Mouse (Mus musculus): ENCODE measurements around the gene Dst. TPM values are rescaled to one million over a fixed set of nuclear protein-coding genes. Genes with fewer than 3 reads are reported as not detected.
A peak's percentile ranks its signal among the peaks of the same experiment; 100 is the strongest.

Gene Dst
- total RNA-seq, 2 experiments from 2014 or later = 123 to 171 TPM

DNA sequence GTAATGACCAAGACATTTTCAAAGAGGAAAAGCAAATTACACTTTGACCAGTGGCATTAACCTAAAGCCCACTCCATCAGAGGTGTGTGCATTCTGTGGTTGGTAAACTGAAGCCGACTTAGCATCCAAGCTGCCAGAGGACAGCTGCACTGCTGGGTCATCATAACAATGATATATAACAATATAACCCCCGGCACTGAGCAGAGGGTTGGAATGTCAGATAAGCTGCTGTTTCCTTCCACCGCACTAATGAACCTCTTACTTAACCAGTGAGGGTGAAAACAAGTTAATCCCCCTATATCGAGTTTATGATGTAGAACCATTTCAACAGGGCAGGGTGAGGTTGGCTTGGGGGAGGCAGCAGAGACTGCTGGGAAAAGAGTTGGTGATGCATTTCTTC lies 187.1 kb downstream of the Dst start:
- DNase-seq (ENCODE audit: low spot score in 2 of 2) = no peak

DNA sequence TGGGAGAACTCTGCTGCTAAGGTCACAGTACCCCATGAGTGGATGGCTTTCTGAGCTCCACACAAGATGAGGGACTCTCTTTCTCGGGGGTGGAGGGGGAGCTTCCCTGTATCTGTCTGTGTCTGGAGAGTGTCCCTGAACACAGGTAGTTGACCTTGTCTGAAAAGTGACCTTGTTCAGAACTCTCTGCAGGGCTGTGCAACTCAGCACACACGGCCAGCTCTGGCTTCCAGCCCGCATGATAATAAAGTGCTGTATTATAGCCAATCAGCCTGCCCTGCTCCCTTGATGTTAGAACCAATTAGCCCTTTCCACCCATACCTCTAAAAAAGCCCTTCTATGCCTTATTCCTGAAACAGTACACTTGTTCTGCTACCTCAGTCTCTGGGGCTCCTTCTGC lies 188.9 kb downstream of the Dst start:
- no peak for DNase-seq (ENCODE audit: low spot score in 2 of 2)

- DNase-seq (ENCODE audit: low spot score in 2 of 2) = no peak
Measured at GRCm38 (mm10) chr1:34097640-34098039, 189.6 kb downstream of the Dst start.

DNA sequence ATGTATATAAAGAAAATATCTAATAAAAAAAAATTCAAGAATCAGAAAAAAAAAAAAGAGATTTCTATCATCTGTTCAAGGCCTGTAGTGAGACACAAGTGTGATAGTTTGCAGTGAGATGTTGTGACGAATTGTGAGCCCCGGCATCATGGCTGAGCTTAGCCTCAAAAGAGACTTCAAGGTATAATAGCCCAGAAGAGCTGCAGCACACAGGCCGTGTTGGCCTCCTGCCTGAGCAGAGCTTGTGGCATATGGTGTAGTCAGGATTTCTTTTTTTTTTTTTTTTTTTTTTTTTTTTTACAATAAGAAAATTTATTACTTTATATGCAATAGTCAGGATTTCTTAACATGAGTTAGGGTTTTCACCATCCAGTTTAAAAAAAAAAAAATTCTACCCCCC lies 191.4 kb downstream of the Dst start:
- no peak for DNase-seq (ENCODE audit: low spot score in 2 of 2)

- no peak for DNase-seq (ENCODE audit: low spot score in 2 of 2)
Measured at GRCm38 (mm10) chr1:34100385-34100784, 192.4 kb downstream of the Dst start.

DNA sequence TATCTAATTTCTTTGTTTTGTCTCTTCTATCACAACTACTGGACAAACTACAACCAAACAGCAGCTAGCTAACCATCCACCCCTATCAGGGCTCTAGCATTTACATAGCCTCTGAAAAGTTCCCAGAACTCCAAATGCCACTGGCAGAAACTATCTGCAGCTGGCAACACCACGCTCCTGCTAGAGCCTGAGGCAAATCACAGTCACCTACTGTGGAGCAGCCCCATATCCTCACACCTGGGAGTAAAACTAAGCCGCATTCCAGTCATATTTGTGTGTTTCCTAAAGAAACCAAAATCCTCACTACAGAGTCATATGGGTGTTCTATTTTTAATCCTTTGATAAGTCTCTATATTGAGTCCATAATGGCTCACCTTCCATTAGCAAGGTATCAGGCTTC lies 194.6 kb downstream of the Dst start:
- DNase-seq (ENCODE audit: low spot score in 2 of 2) = no peak

DNA sequence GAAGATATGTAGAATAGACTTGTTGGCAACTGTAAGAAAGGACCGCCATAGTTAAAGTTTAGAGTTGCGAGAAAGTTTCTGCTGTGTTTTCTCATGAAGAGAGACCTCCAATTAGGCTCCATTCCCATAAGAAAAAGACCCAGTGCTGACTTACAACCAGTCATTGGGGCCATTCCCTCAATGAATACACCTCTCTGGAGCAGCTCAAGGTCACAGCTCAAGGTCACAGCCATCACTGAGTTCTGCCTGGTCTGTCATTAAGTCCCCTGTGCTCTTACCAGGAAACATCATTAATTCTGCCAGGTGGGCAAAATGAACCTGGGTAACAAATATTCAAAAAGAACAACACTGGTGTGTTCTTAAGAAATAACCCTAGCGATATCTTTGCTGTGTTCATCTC lies 195.2 kb downstream of the Dst start:
- no peak for DNase-seq (ENCODE audit: low spot score in 2 of 2)

DNA sequence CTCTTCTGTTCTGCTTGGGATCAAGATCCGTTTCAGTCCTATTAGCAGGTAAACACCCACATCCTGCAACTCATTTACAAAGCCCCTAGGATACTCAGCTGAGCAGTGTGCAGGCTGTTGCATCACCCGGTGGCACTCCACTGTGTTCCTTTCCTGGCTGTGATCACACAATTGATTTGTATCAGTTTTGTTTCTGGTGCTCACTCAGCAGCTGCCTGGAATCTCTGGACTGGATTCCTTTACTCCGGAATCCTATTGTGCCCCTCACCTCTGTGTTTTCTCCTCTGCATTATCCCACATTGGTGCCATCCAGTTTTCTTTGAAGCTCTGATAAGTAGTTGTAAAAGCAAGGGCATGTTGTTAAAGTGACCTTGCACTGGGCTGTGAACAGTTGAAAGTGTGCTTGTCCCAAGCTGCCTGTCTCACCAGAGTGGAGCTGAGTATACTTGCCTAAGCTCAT lies 195.7 kb downstream of the Dst start:
- DNase-seq (ENCODE audit: low spot score in 2 of 2) = no peak

DNA sequence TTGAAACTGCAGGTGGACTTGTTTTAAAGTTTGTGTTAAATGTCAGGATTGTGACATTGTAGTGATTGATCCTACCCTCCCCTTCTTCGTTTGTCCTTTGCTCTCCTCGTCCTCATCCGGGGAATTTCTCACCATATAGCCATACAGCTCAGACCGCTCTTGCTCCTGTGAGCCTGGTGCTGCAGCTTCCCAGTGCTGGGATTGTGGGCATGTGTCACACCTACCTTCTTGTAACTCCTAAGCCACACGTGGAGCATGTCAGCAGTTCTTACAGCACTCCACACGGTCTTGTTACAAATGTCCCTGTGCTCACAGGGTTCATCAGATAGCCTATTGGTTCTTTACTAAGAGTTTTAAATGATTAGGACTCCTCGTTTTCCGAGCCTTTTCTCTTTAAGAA lies 196.8 kb downstream of the Dst start:
- no peak for DNase-seq (ENCODE audit: low spot score in 2 of 2)

DNA sequence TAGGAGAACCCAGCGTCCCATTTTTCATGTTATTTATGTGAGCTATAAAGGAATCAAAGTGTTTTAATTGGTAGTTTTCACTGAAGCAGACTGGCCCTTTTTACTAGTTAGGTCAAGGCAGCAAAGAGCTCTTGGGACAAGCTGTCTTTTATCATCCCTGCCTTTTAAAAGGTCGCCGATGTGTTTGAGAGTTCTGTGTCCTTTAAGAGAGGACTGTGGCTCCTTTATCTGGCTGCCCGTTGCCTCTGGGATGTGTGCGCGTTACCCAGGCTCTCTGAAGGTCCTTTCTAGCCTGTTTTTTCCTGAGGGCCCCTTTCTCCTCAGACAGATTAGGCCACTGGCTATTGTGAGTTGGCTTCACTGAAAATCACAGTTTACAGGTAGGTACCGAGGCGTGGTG lies 198.6 kb downstream of the Dst start:
- no peak for DNase-seq (ENCODE audit: low spot score in 2 of 2)

DNA sequence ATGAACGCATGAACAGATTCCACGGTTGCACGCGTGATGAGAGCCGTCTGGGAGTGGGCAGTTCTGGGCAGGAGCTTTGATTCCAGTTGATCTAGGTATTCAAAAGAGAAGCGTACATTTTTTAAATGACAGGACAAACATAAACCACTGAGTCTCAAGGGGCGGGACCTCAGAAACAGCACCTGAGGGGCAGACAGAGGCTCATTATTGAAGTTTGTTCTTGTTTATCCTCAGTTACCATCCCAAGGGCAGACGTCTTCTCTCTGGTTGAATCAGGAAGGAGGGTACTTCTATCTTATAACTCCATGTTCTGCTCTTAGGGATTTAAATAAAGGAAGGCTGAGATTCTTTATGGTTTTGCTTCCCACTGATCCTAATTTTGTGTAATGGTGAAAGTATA lies 199.1 kb downstream of the Dst start:
- no peak for DNase-seq (ENCODE audit: low spot score in 2 of 2)

DNA sequence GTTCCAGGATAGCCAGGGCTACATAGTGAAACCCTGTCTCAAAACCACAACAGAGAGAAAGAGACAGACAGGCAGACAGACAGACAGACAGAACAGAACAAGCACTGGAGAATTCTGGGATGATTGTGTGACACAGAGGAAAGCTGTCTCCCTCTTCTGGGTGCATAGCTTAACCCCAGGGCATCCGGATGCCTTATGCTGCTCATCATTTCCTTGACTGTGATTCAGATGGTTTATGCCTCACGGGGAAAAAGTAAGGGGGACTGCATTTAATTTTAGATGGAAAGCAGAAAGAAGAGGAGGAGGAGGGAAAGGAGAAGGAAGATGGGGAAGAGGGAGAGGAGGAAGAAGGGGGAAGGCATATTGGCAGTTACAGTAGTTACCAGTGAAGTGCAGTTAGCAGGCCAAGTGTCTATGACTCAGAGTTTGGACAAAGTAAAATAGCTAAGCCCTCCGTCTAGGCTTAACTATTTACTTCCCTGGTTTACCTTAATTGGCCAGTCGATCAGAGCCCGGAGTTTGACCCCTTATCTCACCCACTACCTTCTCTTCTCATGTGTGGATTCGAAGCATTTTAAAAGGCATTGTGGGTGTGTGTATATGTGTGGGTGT lies 201.7 kb downstream of the Dst start:
- no peak for DNase-seq (ENCODE audit: low spot score in 2 of 2)

DNA sequence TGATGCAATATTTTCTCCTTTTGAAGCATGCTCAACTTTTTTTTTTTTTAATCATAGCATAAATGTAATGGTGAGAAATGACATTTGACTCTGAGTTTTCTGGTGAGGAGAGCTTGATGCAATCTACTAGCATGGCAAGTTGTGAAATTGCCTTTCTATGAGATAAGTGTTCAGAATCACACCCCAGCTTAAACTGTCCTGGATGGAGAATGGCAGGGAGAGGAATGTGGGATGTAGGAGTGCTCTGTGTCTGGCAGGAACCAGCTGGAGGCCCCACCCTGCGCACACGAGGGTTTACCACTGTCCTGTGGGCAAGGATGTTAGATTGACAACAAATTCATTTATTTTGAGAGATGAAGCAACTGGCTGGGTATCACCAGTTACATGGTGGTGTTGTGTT lies 202.8 kb downstream of the Dst start:
- no peak for DNase-seq (ENCODE audit: low spot score in 2 of 2)

DNA sequence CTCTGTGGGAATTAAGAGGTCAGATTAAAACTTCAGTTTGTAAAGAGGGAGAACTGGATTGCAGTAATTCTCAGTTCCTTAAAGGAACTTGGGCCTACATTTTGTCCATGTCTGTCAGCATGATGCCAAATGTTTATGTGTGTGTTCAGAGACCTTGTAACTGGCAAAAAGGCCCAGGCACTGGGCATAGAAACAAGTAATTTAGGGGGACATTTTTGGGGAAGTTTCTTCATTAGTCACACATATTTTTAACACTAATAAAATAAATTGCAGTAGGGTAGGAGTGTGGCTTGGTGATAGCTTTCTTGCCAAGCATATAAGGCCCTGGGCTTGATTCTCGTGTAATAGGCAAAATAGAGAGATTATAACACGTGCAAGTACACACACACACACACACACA lies 203.9 kb downstream of the Dst start:
- DNase-seq (ENCODE audit: low spot score in 2 of 2) = no peak

- no peak for DNase-seq (ENCODE audit: low spot score in 2 of 2)
Measured at GRCm38 (mm10) chr1:34116444-34116843, 208.4 kb downstream of the Dst start.

DNA sequence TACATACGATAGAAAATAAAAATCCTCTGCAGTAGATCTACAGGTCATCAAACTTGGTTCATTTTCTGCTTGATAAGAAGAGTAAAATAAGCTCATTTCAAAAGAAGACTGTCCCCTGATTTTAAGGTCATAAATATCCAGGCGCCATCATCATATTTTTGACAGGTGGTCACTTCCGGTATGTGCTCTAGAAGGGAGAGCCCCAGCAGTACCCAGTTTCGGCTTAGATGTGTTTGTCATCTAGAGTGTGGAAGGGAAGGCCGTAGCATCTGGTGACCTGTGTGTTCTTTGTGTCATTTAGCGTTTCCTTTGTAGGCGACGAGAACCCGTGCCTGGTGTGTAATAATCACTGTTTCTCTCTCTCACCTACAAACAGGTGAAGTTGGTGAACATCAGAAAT lies 209.0 kb downstream of the Dst start:
- no peak for DNase-seq (ENCODE audit: low spot score in 2 of 2)

GRCm38 (mm10) chr1:34117709-34118108 lies 209.7 kb downstream of the Dst start:
- no peak for DNase-seq (ENCODE audit: low spot score in 2 of 2)

DNA sequence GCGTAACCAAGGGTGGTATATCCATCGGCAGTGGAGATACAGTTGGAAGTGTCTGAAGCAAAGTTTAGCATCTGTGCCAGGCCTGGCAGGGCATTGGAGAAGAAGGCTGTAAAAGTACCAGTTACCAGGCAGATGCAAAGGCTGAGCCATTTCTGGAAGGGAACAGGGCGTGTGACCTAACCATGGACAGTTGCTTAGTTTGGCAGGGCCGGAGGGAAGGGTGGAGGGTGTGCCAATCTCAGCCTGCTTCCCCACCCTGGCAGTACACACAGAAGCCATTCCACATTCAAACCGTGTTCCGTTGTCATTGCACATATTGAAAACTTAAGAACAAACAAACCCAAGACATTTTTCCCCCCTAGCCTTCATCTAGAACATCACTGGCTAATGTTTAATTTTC lies 212.0 kb downstream of the Dst start:
- no peak for DNase-seq (ENCODE audit: low spot score in 2 of 2)

DNA sequence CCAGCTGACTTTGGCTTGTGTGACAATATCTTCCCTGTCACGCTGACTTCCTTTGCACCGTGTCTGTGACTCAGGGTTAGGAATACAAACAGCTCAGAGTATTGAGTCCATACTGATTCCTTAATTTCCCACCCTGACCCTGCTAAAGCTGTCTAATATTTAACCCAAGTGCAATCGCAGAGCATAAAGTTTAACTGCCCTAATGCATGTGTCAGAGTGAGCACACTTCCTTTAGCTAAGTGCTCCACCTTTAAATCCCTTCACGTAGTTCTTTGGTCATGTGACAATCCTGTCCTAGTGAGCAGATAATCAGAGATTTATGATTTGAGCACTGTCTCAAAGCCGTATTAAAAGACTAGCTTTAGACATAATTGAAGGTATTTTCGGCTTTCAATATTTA lies 212.6 kb downstream of the Dst start:
- no peak for DNase-seq (ENCODE audit: low spot score in 2 of 2)

DNA sequence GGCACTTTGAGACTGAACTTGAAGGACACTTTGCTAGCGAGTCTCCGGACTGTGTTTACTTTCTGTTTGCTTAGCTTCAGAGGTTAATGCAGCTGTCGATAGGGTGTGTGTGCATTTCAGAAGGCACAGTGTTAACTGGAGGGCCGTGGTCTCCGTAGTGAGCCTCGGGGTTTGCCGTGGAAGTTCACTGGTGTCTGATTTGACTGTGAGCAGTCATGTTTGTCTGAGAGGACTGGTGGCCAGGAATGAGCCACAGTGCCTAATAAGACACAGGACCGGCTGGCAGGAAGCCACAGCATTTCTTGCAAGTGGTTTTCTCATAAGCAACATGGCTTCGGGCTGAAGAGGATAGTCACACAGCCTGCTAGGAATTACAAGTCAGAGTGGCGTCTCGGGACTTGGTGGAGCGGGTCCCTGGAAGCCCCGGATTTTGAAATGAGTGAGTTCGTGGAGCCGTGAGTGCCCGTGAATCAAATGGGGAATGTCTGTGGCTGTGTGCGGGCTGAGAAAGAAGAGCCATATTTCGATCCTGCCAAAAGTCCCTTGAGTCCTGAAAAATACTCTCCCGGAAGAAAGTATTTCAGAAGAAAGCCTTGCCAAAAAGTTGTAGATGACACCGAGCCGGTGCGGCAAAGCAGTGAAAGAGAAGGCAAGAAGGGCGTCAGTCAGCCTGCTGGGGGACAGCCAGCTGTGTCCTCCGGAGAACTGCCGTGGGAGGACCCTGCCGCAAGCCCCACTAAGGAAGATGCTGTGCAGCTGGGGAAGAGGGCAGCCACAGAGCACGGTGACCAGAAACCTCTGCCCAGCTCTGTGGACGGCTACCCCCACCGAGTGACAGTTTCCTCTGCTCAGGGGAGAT lies 213.4 kb downstream of the Dst start:
- peak; percentile 68 to 75 for DNase-seq (ENCODE audit: low spot score in 2 of 2)

DNA sequence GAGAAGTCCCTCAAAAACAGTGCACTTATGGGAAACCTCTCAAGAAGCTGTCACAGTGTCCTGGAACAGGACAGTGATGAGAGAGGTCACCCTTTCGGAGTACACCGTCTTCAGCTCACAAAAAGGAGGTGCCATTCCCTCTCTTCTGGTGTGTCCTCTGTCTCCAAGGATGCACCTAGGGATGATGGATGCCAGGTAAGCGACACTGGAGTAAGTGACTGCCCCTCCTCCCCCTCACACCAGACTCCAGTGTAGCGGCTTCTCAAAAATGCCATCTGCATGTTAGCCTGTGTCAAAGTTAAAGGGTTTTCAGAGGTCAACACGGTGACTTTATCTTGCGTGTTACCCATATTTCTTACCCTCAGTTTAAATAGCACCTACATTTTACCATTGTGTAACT lies 214.2 kb downstream of the Dst start:
- DNase-seq (ENCODE audit: low spot score in 2 of 2) = no peak

DNA sequence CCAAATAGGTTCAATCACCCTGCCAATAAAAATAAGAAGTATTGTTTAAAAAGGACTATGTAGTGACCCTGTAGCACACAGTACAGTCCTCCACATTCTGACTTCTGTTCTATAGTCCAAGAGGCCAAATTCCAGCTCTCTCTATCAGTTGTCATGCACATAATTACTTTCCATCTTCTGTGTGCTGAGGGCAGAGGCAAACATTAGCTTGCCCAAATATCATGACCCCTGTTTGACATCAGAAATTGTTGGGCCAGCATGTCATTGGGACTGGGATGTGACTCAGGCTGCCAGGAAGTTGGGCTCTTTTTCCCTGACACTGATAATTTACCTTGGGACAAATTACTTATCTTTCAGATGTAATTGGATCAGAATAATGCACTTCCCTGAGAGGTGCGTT lies 214.9 kb downstream of the Dst start:
- DNase-seq (ENCODE audit: low spot score in 2 of 2) = no peak

GRCm38 (mm10) chr1:34123334-34123733 lies 215.3 kb downstream of the Dst start:
- no peak for DNase-seq (ENCODE audit: low spot score in 2 of 2)
